Mouse (Mus musculus) ES-E14 (cell line): ENCODE results near the gene Slc23a2. TPM values are rescaled to one million over a fixed set of nuclear protein-coding genes. Genes with fewer than 3 reads are reported as not detected.

Source experiments
- DNase-seq: peaks from one replicate; pipeline ENCODE4 v3.0.0-alpha.2; 2013; ENCODE audit warnings: low read depth, low spot score
- H3K27ac ChIP-seq: 2 replicates; pipeline ENCODE4 v1.5.1; 2012; ENCODE audit warnings: low read depth, mild to moderate bottlenecking, low read length, moderate library complexity, mixed read lengths; ENCODE audit not compliant: poor library complexity, insufficient read depth, severe bottlenecking
- H3K36me3 ChIP-seq: 2 replicates; pipeline ENCODE4 v1.6.1; 2012; ENCODE audit warnings: mild to moderate bottlenecking, low read length, moderate library complexity, mixed read lengths; ENCODE audit not compliant: control insufficient read depth, poor library complexity, insufficient read depth, severe bottlenecking
- H3K4me1 ChIP-seq, 2 experiments: fragments of 150-350 bp in 1 of 2; sonication (generic) in 1 of 2; 2 replicates each; pipeline ENCODE4 v1.6.1; 2012; ENCODE audit warnings: low read length in 2 of 2, mild to moderate bottlenecking in 1 of 2, mixed read lengths in 1 of 2; ENCODE audit not compliant: control insufficient read depth in 2 of 2, insufficient read depth in 2 of 2, poor library complexity in 1 of 2
- H3K4me3 ChIP-seq, 2 experiments: fragments of 150-350 bp in 1 of 2; sonication (generic) in 1 of 2; 2 replicates each; pipeline ENCODE4 v1.5.1; 2012; ENCODE audit warnings: low read length in 2 of 2, low read depth in 1 of 2, mild to moderate bottlenecking in 1 of 2, mixed read lengths in 1 of 2; ENCODE audit not compliant: insufficient read depth in 1 of 2, poor library complexity in 1 of 2, severe bottlenecking in 1 of 2
- H3K9ac ChIP-seq: 2 replicates; pipeline ENCODE4 v1.6.1; 2012; ENCODE audit warnings: low read depth, mild to moderate bottlenecking, low read length, mixed read lengths; ENCODE audit not compliant: poor library complexity, insufficient read depth, severe bottlenecking
- H3K9me3 ChIP-seq: fragments of 150-350 bp; sonication (generic); 2 replicates; pipeline ENCODE4 v1.6.1; 2012; ENCODE audit warnings: low read depth, mild to moderate bottlenecking, low read length; ENCODE audit not compliant: control insufficient read depth, insufficient read depth
- CHD2 ChIP-seq: IDR thresholded peaks from 2 replicates; pipeline ENCODE4 v1.6.1; 2014; ENCODE audit warnings: mild to moderate bottlenecking, low read depth, low read length, inconsistent platforms
- HCFC1 ChIP-seq: IDR thresholded peaks from 2 replicates; pipeline ENCODE4 v1.6.1; 2012; ENCODE audit warnings: low read length, inconsistent platforms, borderline replicate concordance; ENCODE audit not compliant: insufficient read depth
- MAFK ChIP-seq: IDR thresholded peaks from 2 replicates; pipeline ENCODE4 v1.6.1; 2014; ENCODE audit warnings: mild to moderate bottlenecking, low read depth, low read length, inconsistent platforms; ENCODE audit not compliant: insufficient read depth
- ZC3H11A ChIP-seq: IDR thresholded peaks from 2 replicates; pipeline ENCODE4 v1.6.1; 2012; ENCODE audit warnings: low read depth, mild to moderate bottlenecking, inconsistent platforms, low read length, borderline replicate concordance
- ZNF384 ChIP-seq: IDR thresholded peaks from 2 replicates; pipeline ENCODE4 v1.6.1; 2012; ENCODE audit warnings: low read depth, low read length, inconsistent platforms
- in situ Hi-C, 2 experiments: fragments of 600-800 bp; cut with MboI; formaldehyde crosslinking; loops; one replicate each; pipeline ENCODE4 v1.15.1; 2025; ENCODE audit warnings: low sequenced_read_pairs in 2 of 2, inconsistent platforms in 1 of 2; ENCODE audit not compliant: unreplicated experiment in 2 of 2
- total RNA-seq: library from RNA; depleted of rRNA; stranded (reverse); fragments of 300-350 nt; gene quantifications from 2 replicates; pipeline ENCODE4 v1.2.3, GENCODE M21; 2012

Gene Slc23a2
- total RNA-seq, 1 experiment = 33.7 TPM

GRCm38 (mm10) chr2:132179371-132179770 is 34.5 kb upstream of the Slc23a2 start:
- in situ Hi-C loops = no loop called here
- TF ChIP-seq CHD2 (no peak), MAFK (no peak), HCFC1 (no peak)
- Histone ChIP-seq H3K4me3 (no peak overlapping the region), H3K27ac (no peak overlapping the region), H3K9ac (no peak overlapping the region), H3K36me3 (no peaks in the 10 kb centered on the region), H3K9me3 (no peaks in the 10 kb centered on the region), H3K4me1 (peaks cover 0 to 6% of the 10 kb centered on the region in 2 experiments; a peak in 1 of 4 replicates)
- DNase-seq = no peak

DNA sequence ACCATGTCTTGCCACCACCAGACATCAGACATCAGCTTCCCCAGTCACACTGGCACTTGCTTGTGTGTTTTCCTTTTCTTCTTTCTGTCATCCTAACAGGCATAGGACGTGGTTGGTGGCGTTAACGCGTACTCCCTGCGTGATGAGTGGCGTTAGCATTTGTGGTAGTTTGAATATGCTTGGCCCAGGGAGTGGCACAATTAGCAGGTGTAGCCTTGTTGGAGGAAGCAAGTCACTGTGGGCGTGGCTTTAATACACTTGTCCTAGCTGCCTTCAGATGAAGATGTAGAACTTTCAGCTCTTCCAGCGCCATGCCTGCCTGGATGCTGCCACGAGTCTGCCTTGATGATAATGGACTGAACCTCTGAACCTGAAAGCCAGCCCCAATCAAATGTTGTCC is 32.5 kb upstream of the Slc23a2 start:
- DNase-seq = no peak
- Histone ChIP-seq H3K36me3 (no peaks in the 10 kb centered on the region), H3K27ac (no peak overlapping the region), H3K9me3 (no peaks in the 10 kb centered on the region), H3K4me1 (peaks cover 0 to 6% of the 10 kb centered on the region in 2 experiments; a peak in 1 of 4 replicates), H3K9ac (no peak overlapping the region), H3K4me3 (no peak overlapping the region)
- TF ChIP-seq HCFC1 = no peak
- TF ChIP-seq CHD2 = no peak
- no peak for TF ChIP-seq ZC3H11A
- TF ChIP-seq ZNF384 = no peak
- TF ChIP-seq MAFK = no peak
- in situ Hi-C loops = no loop called here

GRCm38 (mm10) chr2:132176289-132176848 is 31.5 kb upstream of the Slc23a2 start:
- in situ Hi-C loops = no loop called here
- TF ChIP-seq MAFK (no peak), HCFC1 (no peak), CHD2 (no peak), ZNF384 (no peak), ZC3H11A (no peak)
- Histone ChIP-seq H3K27ac (no peak overlapping the region), H3K9ac (no peak overlapping the region), H3K9me3 (no peaks in the 10 kb centered on the region), H3K4me1 (peaks cover 0 to 6% of the 10 kb centered on the region in 2 experiments; a peak in 1 of 4 replicates), H3K36me3 (no peaks in the 10 kb centered on the region), H3K4me3 (no peak overlapping the region)
- DNase-seq = no peak

DNA sequence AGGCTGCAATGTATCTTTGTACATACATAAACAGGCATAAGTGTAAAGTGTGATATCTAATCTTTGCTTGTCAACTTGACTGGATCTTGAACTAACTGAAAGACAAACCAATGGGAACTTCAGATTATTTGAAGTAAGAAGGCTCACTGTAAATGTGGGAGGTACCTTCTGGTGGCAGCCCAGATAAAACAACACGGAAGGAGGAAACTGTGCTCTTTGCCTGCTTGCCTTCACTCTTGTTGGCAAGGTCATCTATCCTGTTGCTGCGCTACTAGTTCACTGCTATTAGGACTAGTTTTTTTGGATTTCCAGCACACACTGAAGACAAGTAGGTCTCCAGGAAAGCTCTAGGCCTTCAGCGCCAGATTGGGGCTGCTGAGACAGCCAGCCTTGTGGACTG is 29.1 kb upstream of the Slc23a2 start:
- Histone ChIP-seq H3K36me3 (no peaks in the 10 kb centered on the region), H3K4me3 (no peak overlapping the region), H3K27ac (no peak overlapping the region), H3K4me1 (peaks cover 0 to 4% of the 10 kb centered on the region in 2 experiments; a peak in 1 of 4 replicates), H3K9me3 (no peaks in the 10 kb centered on the region), H3K9ac (no peak overlapping the region)
- in situ Hi-C loops = no loop called here
- DNase-seq = no peak
- TF ChIP-seq HCFC1 = no peak
- TF ChIP-seq ZNF384 = no peak
- no peak for TF ChIP-seq ZC3H11A
- TF ChIP-seq CHD2 = no peak
- TF ChIP-seq MAFK = no peak

DNA sequence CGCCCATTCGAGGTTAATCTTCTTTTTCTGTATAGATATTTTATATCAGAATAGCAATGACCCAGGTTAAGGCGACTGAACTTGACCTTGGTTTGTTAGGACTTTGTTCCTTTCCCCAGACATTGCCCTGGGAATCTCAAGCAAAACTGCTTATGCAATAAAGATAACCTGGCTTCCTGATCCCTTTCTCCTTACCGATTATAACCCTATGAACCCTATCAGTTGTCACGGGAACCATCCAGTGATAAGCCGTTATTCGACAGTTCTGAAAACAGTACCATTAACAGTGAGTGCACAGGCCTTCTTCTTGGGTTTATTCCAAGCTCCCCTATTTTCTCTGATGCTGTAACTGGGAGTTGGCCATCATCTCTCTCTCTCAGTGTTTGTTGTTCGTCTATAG is 27.0 kb upstream of the Slc23a2 start:
- Histone ChIP-seq H3K4me3 (no peak overlapping the region), H3K27ac (no peak overlapping the region), H3K9me3 (no peaks in the 10 kb centered on the region), H3K36me3 (no peaks in the 10 kb centered on the region), H3K4me1 (no peaks in the 10 kb centered on the region), H3K9ac (no peak overlapping the region)
- TF ChIP-seq HCFC1 (no peak), ZC3H11A (no peak), CHD2 (no peak), MAFK (no peak), ZNF384 (no peak)
- DNase-seq = no peak
- in situ Hi-C loops = no loop called here
